Comparison of ENCODE assay signal across 8 mouse cellular contexts in the genomic region with DNA sequence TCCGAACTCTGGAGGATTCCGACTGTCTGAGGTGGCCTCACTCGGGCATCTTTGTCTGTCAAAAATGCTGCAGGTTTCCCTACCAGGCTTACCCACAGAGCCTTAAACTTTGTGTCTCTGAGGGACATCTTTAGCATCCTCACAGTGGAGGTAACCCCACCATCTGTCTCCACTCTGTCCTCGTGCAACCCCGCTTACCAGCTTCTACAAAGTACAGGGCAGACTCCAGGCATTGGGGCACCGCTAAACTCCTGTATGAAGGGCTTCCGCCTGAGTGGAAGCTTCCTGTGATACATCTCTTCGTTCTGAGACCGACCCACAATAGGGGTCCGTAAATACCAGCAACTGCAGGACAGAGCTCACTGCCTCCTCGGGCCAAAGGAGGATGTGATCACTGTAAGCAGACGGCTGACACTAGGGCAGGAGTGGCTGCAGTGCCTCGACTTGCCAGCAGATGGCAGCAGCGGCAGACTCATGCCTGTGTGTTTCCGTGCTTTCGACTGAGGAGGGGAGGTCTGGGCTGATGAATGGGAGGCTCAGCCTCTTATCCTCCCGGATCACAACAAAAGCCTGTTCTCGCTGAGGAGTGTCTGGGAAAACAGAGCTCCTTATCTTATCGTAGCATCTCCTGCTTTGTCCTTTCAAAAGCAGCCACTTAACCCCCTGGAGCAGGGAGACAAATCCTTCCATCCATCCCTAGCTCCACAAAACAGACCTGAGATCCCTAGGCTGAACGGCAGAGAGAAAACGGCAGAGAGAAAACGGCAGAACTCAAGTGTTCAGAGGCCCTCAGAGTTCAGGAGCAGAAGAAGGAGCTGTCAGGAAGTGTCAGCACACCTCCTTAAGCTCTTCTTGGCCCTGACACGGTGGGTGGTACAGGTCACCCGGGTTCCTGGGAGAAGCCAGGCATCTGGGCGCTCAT.
DNase-seq lines count a peak whose midpoint lies in the region; ATAC-seq and TF ChIP-seq lines count a peak whose summit lies in the region.

No protein-coding gene starts in this region.

- no peaks in the 10 kb centered on the region for H3K79me3 ChIP-seq in C2C12 (ENCODE audit: low read depth)

- peak; percentile 99 for TF ChIP-seq CTCF in C2C12 (IDR thresholded peaks at IDR 0.05; ENCODE audit: control insufficient read depth, insufficient read depth, insufficient read length)

- peaks cover 6% of the 10 kb centered on the region for H3K9me3 ChIP-seq in heart, embryonic 12.5 days (replicated peaks)
- no peaks in the 10 kb centered on the region for H3K9me3 ChIP-seq in kidney, embryonic 16.5 days (ENCODE audit: low read length)
- no peaks in the 10 kb centered on the region for H3K9me3 ChIP-seq in stomach, embryonic 15.5 days

- H3K79me2 ChIP-seq in C2C12 (ENCODE audit: control insufficient read depth, insufficient read depth): no peaks in the 10 kb centered on the region

- H3K9ac ChIP-seq in heart, embryonic 12.5 days: no peak overlapping the region
- peak overlapping the region; percentile 13 for H3K9ac ChIP-seq in kidney, embryonic 16.5 days (replicated peaks; ENCODE audit: low read length)
- H3K9ac ChIP-seq in stomach, embryonic 15.5 days: no peak overlapping the region

- H3K27ac ChIP-seq in heart, embryonic 12.5 days (ENCODE audit: poor library complexity, severe bottlenecking): no peak overlapping the region
- no peak overlapping the region for H3K27ac ChIP-seq in kidney, embryonic 16.5 days (ENCODE audit: low read length)
- H3K27ac ChIP-seq in stomach, embryonic 15.5 days: no peak overlapping the region

- H3K36me3 ChIP-seq in C2C12 (ENCODE audit: control insufficient read depth, insufficient read depth): no peaks in the 10 kb centered on the region
- no peaks in the 10 kb centered on the region for H3K36me3 ChIP-seq in heart, embryonic 12.5 days
- no peaks in the 10 kb centered on the region for H3K36me3 ChIP-seq in kidney, embryonic 16.5 days (ENCODE audit: insufficient read depth, low read length)
- H3K36me3 ChIP-seq in stomach, embryonic 15.5 days: no peaks in the 10 kb centered on the region

- peak overlapping the region; percentile 59 for H3K4me2 ChIP-seq in heart, embryonic 12.5 days
- H3K4me2 ChIP-seq in kidney, embryonic 16.5 days (replicated peaks; ENCODE audit: low read depth, low read length): peak overlapping the region; percentile 42
- peak overlapping the region; percentile 48 for H3K4me2 ChIP-seq in stomach, embryonic 15.5 days

- DNase-seq in brain, adult 2 months (ENCODE audit: low read depth, low spot score): peak; percentile 86
- DNase-seq in liver: peak; percentile 80
- peak; percentile 99 for DNase-seq in neural tube, embryonic 10.5 days (ENCODE audit: extremely low spot score, low spot score)

- WGBS in heart, embryonic 12.5 days: 17% methylated on average over 25 of the region's 25 CpGs
- WGBS in kidney, embryonic 16.5 days: 24% methylated on average over 25 of the region's 25 CpGs
- 18% methylated on average over 25 of the region's 25 CpGs for WGBS in stomach, embryonic 15.5 days

- no peak overlapping the region for H3ac ChIP-seq in C2C12 (ENCODE audit: control insufficient read depth, insufficient read length, low read depth)

- H3K4me3 ChIP-seq in C2C12 (ENCODE audit: insufficient read depth, poor library complexity, severe bottlenecking): no peak overlapping the region
- peak overlapping the region; percentile 16 for H3K4me3 ChIP-seq in heart, embryonic 12.5 days
- peak overlapping the region; percentile 12 for H3K4me3 ChIP-seq in kidney, embryonic 16.5 days (ENCODE audit: low read length)
- H3K4me3 ChIP-seq in stomach, embryonic 15.5 days (replicated peaks): 0 out of 2 replicates have a peak overlapping the region, but pooled peaks have one; percentile 11

- no peaks in the 10 kb centered on the region for H3K27me3 ChIP-seq in C2C12 (ENCODE audit: control insufficient read depth, insufficient read depth, insufficient read length)
- peaks cover 31% of the 10 kb centered on the region for H3K27me3 ChIP-seq in heart, embryonic 12.5 days (replicated peaks)
- H3K27me3 ChIP-seq in kidney, embryonic 16.5 days (ENCODE audit: insufficient read depth, low read length): peaks cover 2% of the 10 kb centered on the region; the same call in 1 of the 2 replicates
- H3K27me3 ChIP-seq in stomach, embryonic 15.5 days (replicated peaks): no peaks in the 10 kb centered on the region

- H3K4me1 ChIP-seq in heart, embryonic 12.5 days (replicated peaks): peaks cover 29% of the 10 kb centered on the region
- H3K4me1 ChIP-seq in kidney, embryonic 16.5 days (ENCODE audit: insufficient read depth, low read length): peaks cover 11% of the 10 kb centered on the region; the same call in 1 of the 2 replicates
- H3K4me1 ChIP-seq in stomach, embryonic 15.5 days: peaks cover 11% of the 10 kb centered on the region

- ATAC-seq in erythroblast, adult 5-6 weeks (replicated peaks; ENCODE audit: low FRiP score, poor library complexity, severe bottlenecking): peak; percentile 86
- peak; percentile 70 for ATAC-seq in heart, embryonic 12.5 days (ENCODE audit: insufficient number of reproducible peaks, low FRiP score)
- peak; percentile 85 for ATAC-seq in kidney, embryonic 16.5 days (ENCODE audit: low FRiP score, low TSS enrichment)
- peak; percentile 68 for ATAC-seq in stomach, embryonic 15.5 days (ENCODE audit: insufficient read depth, low FRiP score, low read depth)

TF ChIP-seq in C2C12, 6 proteins besides CTCF, POLR2A, EP300 and RAD21:
- TF ChIP-seq MYOG (IDR thresholded peaks at IDR 0.05; ENCODE audit: control insufficient read depth, extremely low read depth, insufficient read length) (no peak), FOSL1 (IDR thresholded peaks at IDR 0.05; ENCODE audit: insufficient read depth, low read length, poor library complexity, severe bottlenecking) (no peak), CEBPB (IDR thresholded peaks at IDR 0.05; ENCODE audit: low read depth) (no peak)
